Mouse (Mus musculus) hindbrain, embryonic 11.5 days (tissue): ENCODE measurements at regions not wholly inside any gene's neighbourhood (a gene's known extent, or its start where the extent isn't known, plus 50 kb on each side); places are given as distances from the start of the nearest gene placed in this dataset.

Experiments used
- ATAC-seq: fragments of 200-750 bp; cut with Nextera tagmentation; 2 replicates; pipeline ENCODE4 v1.8.0; 2017; ENCODE audit warnings: mild to moderate bottlenecking, moderate TSS enrichment, moderate library complexity; ENCODE audit not compliant: low FRiP score
- DNase-seq: peaks from one replicate; pipeline ENCODE4 v3.0.0-alpha.2; 2015; ENCODE audit warnings: low spot score
- H3K27ac ChIP-seq: fragments of 300-500 bp; sonication (generic); 2 replicates; pipeline ENCODE4 v1.5.1; 2014; ENCODE audit warnings: mild to moderate bottlenecking, low read depth, low read length
- H3K27me3 ChIP-seq: fragments of 300-500 bp; sonication (generic); 2 replicates; pipeline ENCODE4 v1.6.1; 2014; ENCODE audit warnings: mild to moderate bottlenecking, low read length, moderate library complexity, mixed read lengths; ENCODE audit not compliant: control insufficient read depth, insufficient read depth
- H3K36me3 ChIP-seq: fragments of 300-500 bp; sonication (generic); 2 replicates; pipeline ENCODE4 v1.6.1; 2014; ENCODE audit warnings: mild to moderate bottlenecking, low read length, moderate library complexity, mixed read lengths; ENCODE audit not compliant: control insufficient read depth, insufficient read depth
- H3K4me1 ChIP-seq: fragments of 300-500 bp; sonication (generic); replicated peaks from 2 replicates; pipeline ENCODE4 v1.6.1; 2014; ENCODE audit warnings: low read length, mixed read lengths; ENCODE audit not compliant: control insufficient read depth, insufficient read depth
- H3K4me2 ChIP-seq: fragments of 300-500 bp; sonication (generic); replicated peaks from 2 replicates; pipeline ENCODE4 v1.6.1; 2014; ENCODE audit warnings: mild to moderate bottlenecking, low read depth, low read length
- H3K4me3 ChIP-seq: fragments of 300-500 bp; sonication (generic); 2 replicates; pipeline ENCODE4 v1.5.1; 2014; ENCODE audit warnings: low read depth, low read length
- H3K9ac ChIP-seq: fragments of 300-500 bp; sonication (generic); 2 replicates; pipeline ENCODE4 v1.6.1; 2014; ENCODE audit warnings: low read depth, low read length
- H3K9me3 ChIP-seq: fragments of 300-500 bp; sonication (generic); 2 replicates; pipeline ENCODE4 v1.6.1; 2016; ENCODE audit warnings: low read length; ENCODE audit not compliant: control insufficient read depth
- WGBS: fragments of 180-500 bp; shearing (Covaris S2); extraction: QIAGEN DNeasy Blood & Tissue Kit; methylation state at CpG from one replicate; pipeline ENCODE4 v1.1.7; 2014; 5-methylcytosine and 5-hydroxymethylcytosine counted together

DNA sequence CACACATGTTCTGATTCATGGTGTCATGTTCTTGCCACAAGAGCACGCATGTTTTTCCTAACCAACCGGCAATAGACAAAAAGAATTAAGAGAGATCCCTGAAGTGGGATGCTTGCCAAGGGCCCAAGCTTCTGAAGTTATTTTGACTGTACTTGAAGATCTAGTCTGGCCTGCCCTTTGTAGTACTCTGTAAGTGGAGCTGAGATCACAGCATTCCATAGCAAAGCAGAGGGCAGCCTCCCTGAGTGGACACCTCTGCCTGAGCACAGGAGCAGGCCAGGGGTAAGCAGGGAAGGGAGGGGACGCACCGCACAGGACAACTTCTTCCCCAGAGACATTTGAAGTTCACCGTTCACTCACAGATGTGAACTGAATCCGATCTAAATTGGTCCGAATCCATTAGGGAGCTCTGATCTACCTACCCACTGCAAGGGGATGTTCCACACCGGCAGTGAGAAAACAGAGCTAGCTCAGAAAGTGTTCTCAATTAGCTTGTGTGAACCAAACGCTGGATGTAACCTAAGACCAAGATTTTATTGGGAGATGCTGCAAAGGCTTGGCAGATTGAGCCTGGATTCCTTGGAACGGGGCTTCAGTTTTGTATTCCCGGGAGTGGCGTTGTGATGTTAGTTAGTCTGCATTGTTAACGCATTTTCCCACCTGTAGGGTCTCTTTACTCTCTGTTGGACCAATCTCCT lies 88.3 kb upstream of the Tspan5 start:
- DNase-seq = no peak
- 90% methylated on average over 13 of the region's 13 CpGs for WGBS

DNA sequence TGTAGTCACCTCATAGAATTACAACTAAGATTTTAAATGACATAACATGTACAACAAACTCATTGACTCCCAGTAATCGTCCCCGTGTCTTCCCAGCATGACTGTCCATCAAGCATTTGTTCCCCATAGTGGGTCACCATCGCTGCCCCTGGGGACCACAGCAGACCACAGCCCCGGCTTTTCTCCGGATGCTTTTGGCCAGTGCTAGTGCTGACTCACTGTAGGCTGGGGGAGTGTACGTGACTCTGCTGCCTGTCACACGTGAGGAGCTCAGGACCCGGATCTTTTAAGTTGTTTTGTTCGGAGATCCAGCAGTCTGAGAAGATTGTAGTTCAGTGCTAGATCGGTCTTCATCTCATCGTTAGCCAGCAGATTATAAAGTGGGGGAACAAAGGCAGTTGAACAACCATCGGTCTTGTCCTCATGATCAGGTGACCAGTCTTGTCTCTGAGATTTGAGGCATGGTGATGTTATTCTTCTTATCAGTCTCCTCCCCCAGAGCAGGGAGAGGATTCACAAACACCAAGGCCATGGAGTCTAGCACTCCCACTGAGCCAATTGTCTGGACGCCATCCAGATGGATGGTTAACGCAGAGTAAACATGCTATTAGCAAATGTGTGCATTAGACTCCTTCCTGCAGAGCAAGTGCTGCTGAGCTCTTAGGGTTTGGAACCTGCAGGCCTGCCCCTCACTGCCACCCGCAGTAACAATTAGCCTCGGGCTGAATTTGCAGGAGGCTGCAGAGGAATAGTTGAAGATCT lies 87.2 kb upstream of the Tspan5 start:
- Histone ChIP-seq H3K36me3 (no peaks in the 10 kb centered on the region), H3K27ac (no peak overlapping the region), H3K4me1 (no peaks in the 10 kb centered on the region), H3K9ac (no peak overlapping the region), H3K4me3 (no peak overlapping the region), H3K9me3 (no peaks in the 10 kb centered on the region), H3K4me2 (no peak overlapping the region), H3K27me3 (no peaks in the 10 kb centered on the region)
- DNase-seq (no peak), ATAC-seq (no peak)
- 74% methylated on average over 16 of the region's 16 CpGs for WGBS

More for the DNA sequence above, 88.3 kb upstream of the Tspan5 start:
- H3K9ac ChIP-seq = no peak overlapping the region
- no peaks in the 10 kb centered on the region for H3K4me1 ChIP-seq
- H3K9me3 ChIP-seq = no peaks in the 10 kb centered on the region
- H3K27ac ChIP-seq = no peak overlapping the region
- H3K4me3 ChIP-seq = no peak overlapping the region
- no peaks in the 10 kb centered on the region for H3K27me3 ChIP-seq
- no peak overlapping the region for H3K4me2 ChIP-seq
- no peaks in the 10 kb centered on the region for H3K36me3 ChIP-seq
- no peak for ATAC-seq

DNA sequence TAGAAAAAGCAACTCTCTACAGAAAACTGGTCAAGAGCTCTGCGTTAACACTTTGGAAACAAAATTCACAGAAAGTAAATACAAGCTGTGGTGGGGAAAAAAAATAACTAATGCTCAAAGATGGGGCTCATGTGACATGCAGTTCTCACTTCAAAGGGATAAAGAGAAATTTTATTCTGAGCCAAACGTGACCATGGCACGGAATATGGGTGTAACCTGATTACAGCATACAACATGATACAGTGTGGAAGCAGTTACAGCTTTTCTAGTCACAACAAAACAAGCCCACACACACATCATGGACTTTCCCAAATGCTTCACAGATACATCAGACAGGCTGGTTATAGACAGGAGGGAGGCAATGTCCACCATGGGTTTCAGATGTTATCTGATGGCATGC lies 86.5 kb upstream of the Tspan5 start:
- Histone ChIP-seq H3K36me3 (no peaks in the 10 kb centered on the region), H3K9me3 (no peaks in the 10 kb centered on the region), H3K27me3 (no peaks in the 10 kb centered on the region), H3K4me2 (no peak overlapping the region), H3K9ac (no peak overlapping the region), H3K4me3 (no peak overlapping the region), H3K4me1 (no peaks in the 10 kb centered on the region), H3K27ac (no peak overlapping the region)
- 83% methylated on average over 3 of the region's 3 CpGs for WGBS
- ATAC-seq (no peak), DNase-seq (no peak)

DNA sequence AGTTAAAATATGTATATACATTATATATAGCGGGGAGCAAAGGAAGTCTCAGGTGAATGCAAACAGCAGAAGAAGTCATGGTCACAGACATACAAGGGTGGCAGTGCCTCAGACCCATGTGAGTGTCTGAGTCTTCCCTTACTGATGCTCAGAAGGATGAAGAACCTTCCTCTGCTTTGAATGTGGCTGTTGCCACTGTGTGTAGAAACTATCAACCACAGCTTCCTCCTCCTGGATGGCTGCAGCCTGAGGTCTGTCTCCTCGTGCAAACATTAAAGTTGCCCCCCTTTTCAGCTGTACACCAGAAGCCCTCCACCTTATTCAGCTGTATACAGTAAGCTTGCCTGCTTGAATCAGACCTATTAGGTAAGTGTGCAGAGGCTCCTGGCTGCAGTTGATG lies 79.4 kb upstream of the Tspan5 start:
- ATAC-seq (no peak), DNase-seq (no peak)
- 95% methylated on average over 2 of the region's 2 CpGs for WGBS
- Histone ChIP-seq H3K27me3 (no peaks in the 10 kb centered on the region), H3K9me3 (no peaks in the 10 kb centered on the region), H3K27ac (no peak overlapping the region), H3K4me2 (no peak overlapping the region), H3K36me3 (no peaks in the 10 kb centered on the region), H3K4me1 (no peaks in the 10 kb centered on the region), H3K4me3 (no peak overlapping the region), H3K9ac (no peak overlapping the region)

DNA sequence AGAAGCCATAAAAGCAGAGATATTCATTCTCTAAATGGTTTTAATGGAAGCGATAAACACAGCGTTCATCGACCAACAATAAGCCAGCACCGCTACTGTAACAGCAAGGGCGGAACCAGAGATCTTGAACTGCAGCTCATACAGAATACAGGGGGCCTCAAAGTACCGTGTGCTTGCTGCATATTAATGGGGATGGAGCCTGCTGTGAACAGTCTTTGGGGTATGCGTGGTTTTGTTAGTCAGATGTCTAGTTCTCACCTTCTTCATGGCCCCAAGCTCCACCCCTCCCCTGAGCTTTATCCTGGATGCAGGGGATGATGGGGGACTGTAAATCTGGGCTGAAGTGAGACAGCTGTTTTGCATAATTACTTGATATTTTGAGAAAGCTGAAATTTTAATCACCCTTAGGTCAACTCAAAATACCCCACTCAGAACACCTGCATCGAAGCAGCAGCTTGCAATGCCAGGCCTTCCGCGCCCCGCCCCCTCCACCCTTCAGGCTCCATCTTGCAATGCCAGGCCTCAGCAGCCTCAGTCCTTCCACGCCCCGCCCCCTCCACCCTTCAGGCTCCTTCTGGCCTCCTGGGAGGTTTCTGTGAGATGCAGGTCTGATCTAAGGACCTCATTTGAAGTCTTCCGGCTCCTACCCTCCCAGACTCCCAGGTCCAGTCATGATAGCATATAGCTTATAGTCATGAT lies 73.5 kb upstream of the Tspan5 start:
- ATAC-seq (0 out of 2 replicates have a peak, but pooled peaks have one; percentile 25), DNase-seq (no peak)
- no peak overlapping the region for H3K9ac ChIP-seq
- H3K27ac ChIP-seq = no peak overlapping the region
- H3K4me2 ChIP-seq = no peak overlapping the region
- no peaks in the 10 kb centered on the region for H3K4me1 ChIP-seq
- WGBS = 81% methylated on average over 14 of the region's 14 CpGs
- H3K4me3 ChIP-seq = no peak overlapping the region
- no peaks in the 10 kb centered on the region for H3K9me3 ChIP-seq
- no peaks in the 10 kb centered on the region for H3K27me3 ChIP-seq
- H3K36me3 ChIP-seq = no peaks in the 10 kb centered on the region

DNA sequence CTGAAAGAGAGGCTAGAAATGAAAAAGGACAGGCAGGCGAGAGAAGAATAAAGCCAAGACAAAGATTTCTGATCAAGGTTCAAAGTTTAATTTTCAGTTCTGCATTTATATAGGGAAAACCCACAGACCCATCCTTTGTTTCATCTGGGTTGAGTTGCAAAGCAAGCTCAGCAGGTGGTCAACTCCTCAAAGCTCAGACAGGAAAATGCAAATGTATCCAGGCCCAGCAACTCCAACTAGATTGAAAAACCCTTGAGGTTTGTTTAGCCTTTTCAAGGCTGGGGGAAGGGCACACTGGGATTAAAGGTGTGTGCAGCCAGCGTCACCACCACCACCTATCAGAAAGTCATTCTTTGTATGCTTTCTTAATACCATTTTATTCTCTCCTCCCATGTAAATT lies 66.1 kb upstream of the Tspan5 start:
- H3K9me3 ChIP-seq = no peaks in the 10 kb centered on the region
- no peaks in the 10 kb centered on the region for H3K36me3 ChIP-seq
- no peaks in the 10 kb centered on the region for H3K27me3 ChIP-seq
- WGBS = 38% methylated on average over 2 of the region's 2 CpGs
- no peak overlapping the region for H3K27ac ChIP-seq
- DNase-seq (no peak), ATAC-seq (no peak)
- no peak overlapping the region for H3K4me2 ChIP-seq
- no peak overlapping the region for H3K9ac ChIP-seq
- H3K4me3 ChIP-seq = no peak overlapping the region
- H3K4me1 ChIP-seq = no peaks in the 10 kb centered on the region

DNA sequence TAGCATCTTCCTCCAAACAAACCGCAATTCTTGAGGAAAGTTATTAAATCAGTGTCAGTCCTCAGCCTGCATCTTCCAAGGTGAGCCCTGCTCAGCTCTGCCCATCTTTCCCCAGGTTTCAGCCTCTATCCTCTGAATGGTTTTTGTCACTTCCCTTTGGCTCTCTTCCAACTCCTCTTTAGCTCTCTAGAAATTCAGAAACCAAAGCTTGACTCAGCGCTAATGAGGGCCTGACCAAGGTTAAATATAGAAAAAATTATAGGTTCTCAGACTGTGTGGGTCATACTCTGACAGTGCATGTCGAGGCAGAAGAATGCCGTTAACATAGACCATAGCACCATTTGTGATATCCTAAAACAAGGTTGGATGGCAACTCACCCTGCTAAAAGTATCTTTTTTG lies 63.6 kb upstream of the Tspan5 start:
- Histone ChIP-seq H3K9me3 (no peaks in the 10 kb centered on the region), H3K4me3 (no peak overlapping the region), H3K27me3 (no peaks in the 10 kb centered on the region), H3K4me2 (no peak overlapping the region), H3K27ac (no peak overlapping the region), H3K4me1 (no peaks in the 10 kb centered on the region), H3K9ac (no peak overlapping the region), H3K36me3 (no peaks in the 10 kb centered on the region)
- 90% methylated on average over 4 of the region's 4 CpGs for WGBS
- DNase-seq (no peak), ATAC-seq (no peak)

DNA sequence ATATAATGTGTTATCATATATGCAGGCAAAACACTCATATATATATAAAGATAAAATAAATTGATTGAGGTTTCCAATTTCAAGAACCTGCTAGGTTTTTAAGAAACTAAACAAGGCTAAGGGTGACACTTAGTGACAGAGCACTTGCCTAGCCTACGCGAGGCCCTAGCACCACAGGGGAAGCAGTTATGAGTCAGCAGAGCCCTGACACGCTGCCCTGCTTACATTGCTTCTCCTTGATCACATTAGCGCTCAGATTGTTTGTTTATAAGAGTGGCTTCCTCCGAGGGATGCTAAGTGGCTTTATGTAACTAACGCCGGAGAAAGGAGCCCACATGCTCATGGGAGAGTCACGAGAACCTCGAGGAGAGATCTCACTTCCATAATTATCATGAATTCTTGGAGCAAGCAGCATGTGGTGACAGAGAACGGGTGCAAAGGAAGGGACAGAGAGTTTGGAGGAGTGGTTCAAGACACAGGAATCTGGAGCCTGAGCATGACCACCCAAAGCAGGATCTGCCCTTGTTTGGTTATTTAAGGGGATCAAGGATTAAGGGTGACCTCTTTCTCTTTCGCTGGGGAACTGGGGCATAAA lies 55.3 kb upstream of the Tspan5 start:
- Histone ChIP-seq H3K9me3 (no peaks in the 10 kb centered on the region), H3K36me3 (no peaks in the 10 kb centered on the region), H3K4me2 (no peak overlapping the region), H3K9ac (no peak overlapping the region), H3K4me3 (no peak overlapping the region), H3K4me1 (no peaks in the 10 kb centered on the region), H3K27ac (no peak overlapping the region), H3K27me3 (no peaks in the 10 kb centered on the region)
- WGBS = 65% methylated on average over 11 of the region's 11 CpGs
- ATAC-seq (no peak), DNase-seq (no peak)
